Mouse (Mus musculus) G1E-ER4 (cell line): ENCODE data around the gene Ms4a4a. TPM values are rescaled to one million over a fixed set of nuclear protein-coding genes. Genes with fewer than 3 reads are reported as not detected.

ENCODE experiments used
- GATA1 ChIP-seq: IDR thresholded peaks from one replicate; pipeline ENCODE4 v1.8.0; 2012; ENCODE audit warnings: low read length, inconsistent platforms
- polyA plus RNA-seq: library from polyadenylated mRNA; stranded (reverse); fragments of >175 nt; gene quantifications from 2 replicates; pipeline ENCODE4 v1.2.3, GENCODE M21; 2012

The Ms4a4a gene
- polyA plus RNA-seq, 1 experiment: not detected

DNA sequence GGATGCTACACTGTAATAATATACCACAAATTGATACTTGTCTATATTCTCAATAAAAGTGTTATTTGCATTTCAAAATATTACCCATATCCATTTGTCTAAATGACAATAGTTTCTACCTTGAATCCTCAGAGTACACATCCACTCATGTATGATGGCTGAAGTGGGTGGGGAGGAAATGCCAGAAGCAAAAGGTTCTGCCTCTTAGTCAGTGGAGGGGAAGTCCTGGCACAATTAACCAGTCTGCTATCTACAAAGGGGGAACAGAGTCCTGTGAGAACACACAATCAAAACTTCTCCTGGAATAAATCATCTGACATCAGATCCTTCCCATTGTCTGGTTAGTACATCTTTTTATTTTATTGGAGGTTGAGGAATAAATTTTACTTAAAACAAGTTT, 32.1 kb downstream of the Ms4a4a start:
- TF ChIP-seq GATA1: no peak

DNA sequence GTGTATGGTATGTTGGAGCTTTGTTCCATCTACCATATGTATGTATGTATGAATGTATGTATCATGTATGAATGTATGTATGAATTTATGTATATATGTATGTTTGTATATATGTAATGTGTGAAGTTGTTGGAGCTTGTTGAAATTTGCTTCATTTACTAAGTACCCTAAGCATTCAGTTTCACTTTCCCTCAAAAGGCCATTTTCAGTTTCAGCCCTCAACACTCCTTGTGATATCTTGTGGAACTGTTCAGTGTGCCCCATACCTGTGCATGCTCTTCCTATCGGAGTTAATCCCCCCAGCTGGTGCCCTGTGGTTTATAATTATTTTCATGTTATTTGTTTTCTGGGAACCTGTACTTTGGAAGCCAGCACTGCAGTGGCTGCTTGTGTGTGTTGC, 33.3 kb downstream of the Ms4a4a start:
- no peak for TF ChIP-seq GATA1

DNA sequence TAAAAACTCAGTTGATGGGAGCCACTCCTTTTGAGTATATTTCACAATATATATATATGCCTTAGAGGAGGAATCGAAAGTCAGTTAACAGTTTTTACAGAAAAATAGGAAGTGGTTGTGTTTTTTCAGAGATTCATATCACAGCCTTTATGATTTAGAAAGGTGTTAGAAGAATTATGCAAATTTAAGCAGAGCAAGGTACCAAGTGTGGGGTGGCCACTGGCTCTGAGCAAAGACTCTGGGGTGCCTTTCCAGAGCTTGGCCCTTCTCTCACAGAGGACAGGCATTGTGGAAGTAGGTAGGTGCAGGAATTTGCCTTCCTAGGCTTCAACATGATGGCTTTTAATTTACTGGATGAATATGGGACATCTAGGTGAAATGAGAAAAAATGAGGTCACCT, 36.3 kb downstream of the Ms4a4a start:
- TF ChIP-seq GATA1: no peak

DNA sequence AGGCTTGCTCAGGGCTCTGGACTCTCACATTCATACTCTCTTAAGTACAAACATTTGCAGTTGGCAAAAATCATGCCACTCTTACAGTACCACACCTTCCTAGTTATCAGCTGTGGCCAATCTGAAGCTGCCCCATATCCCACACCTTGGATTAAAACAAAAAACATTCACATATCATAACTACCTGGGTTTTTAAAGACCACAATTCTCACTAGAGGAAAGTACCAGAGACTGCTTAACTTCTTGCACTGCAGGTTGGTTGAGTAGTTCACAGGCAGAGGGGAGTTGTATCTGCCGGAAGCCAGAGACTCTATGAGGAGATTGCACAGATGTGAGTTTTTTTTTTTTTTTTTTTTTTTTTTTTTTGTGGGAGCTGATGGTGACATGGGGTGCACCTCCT, 38.8 kb downstream of the Ms4a4a start:
- TF ChIP-seq GATA1: no peak

DNA sequence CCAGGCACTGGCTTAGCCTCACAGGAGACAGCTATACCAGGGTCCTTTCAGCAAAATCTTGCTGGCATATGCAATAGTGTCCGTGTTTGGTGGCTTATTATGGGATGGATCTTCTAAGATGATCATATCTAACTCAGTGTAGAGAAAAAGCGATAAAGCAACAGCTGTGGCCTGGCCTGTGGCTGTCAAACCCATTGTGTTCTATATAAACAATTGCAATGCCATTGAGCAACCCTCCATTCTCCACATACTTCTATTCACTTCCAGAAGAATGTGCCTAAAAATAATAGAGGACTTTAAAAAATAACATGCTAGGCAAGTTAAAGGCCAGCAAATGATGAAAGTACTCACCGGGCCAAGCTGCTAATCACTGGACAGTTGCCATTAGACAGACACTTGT, 40.3 kb downstream of the Ms4a4a start:
- no peak for TF ChIP-seq GATA1

DNA sequence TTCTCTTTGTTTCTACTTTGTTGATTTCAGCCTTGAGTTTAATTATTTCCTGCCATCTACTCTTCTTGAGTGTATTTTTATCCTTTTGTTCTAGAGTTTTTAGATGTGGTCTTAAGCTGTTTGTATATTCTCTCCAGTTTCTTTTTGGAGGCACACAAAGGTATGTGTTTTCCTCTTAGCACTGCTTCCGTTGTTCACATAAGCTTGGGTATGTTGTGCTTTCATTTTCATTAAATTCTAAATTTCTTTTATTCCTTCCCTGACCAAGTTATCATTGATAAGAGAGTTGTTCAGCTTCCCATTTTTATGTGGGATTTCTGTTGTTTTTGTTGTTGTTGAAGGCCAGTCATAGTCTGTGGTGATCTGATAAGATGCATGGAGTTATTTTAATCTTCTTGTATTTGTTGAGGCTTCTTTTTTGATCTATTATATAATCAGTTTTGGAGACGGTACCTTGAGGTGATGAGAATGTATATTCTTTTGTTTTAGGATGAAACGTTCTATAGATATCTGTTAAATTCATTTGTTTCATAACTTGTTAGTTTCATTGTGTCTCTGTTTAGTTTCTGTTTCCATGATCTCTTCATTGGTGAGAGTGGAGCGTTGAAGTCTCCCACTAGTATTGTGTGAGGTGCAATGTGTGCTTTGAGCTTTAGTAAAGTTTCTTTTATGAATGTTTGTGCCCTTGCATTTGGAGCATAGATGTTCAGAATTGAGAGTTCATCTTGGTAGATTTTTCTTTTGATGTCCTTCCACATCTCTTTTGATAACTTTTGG, 59.9 kb downstream of the Ms4a4a start:
- TF ChIP-seq GATA1: no peak

Other genes with a start within 250 kb of the Ms4a4a start
- gene 1700017D01Rik, start 244.6 kb upstream of the Ms4a4a start, polyA plus RNA-seq: not detected in 2 replicates
- not detected in 2 replicates for gene 1700025F22Rik, start 210.2 kb upstream of the Ms4a4a start, polyA plus RNA-seq
- gene Ms4a13, start 178.8 kb upstream of the Ms4a4a start, polyA plus RNA-seq: not detected in 2 replicates
- not detected in 2 replicates for gene Ms4a12, start 143.1 kb upstream of the Ms4a4a start, polyA plus RNA-seq
- gene Ms4a1, start 109.3 kb upstream of the Ms4a4a start, polyA plus RNA-seq: not detected in 2 replicates
- not detected in 2 replicates for gene Ms4a5, start 91.7 kb upstream of the Ms4a4a start, polyA plus RNA-seq
- not detected in 2 replicates for gene Ms4a14, start 61.1 kb upstream of the Ms4a4a start, polyA plus RNA-seq
- not detected in 2 replicates for gene Ms4a7, start 39.4 kb upstream of the Ms4a4a start, polyA plus RNA-seq
- gene Ms4a4c, start 29.2 kb downstream of the Ms4a4a start, polyA plus RNA-seq: not detected in 2 replicates
- gene Ms4a4b, start 68.0 kb downstream of the Ms4a4a start, polyA plus RNA-seq: not detected in 2 replicates
- not detected in 2 replicates for gene Ms4a6c, start 93.8 kb downstream of the Ms4a4a start, polyA plus RNA-seq
- not detected in 2 replicates for gene Gm8369, start 110.4 kb downstream of the Ms4a4a start, polyA plus RNA-seq
- not detected in 2 replicates for gene Ms4a6b, start 141.0 kb downstream of the Ms4a4a start, polyA plus RNA-seq
- gene Ms4a4d, start 161.3 kb downstream of the Ms4a4a start, polyA plus RNA-seq: not detected in 2 replicates
- gene Ms4a6d, start 229.3 kb downstream of the Ms4a4a start, polyA plus RNA-seq: not detected in 2 replicates
- not detected in 2 replicates for gene Ms4a2, start 248.2 kb downstream of the Ms4a4a start, polyA plus RNA-seq